Mouse (Mus musculus): Measurements from ENCODE around the gene Chpf. TPM values are rescaled to one million over a fixed set of nuclear protein-coding genes. Genes with fewer than 3 reads are reported as not detected.

The Chpf gene
- polyA plus RNA-seq, 1 experiment, result 52.1 TPM

GRCm38 (mm10) chr1:75518427-75518826 is 39.3 kb upstream of the Chpf start:
- Histone ChIP-seq H3K36me3 (ENCODE audit: control insufficient read depth, insufficient read depth) (no peaks in the 10 kb centered on the region), H3K79me2 (ENCODE audit: control insufficient read depth, insufficient read depth) (peaks cover 4% of the 10 kb centered on the region), H3K4me2 (ENCODE audit: low read depth) (no peak overlapping the region), H3K4me3 (no peak overlapping the region), H3ac (ENCODE audit: control insufficient read depth, insufficient read length) (no peak overlapping the region), H3K27me3 (ENCODE audit: control insufficient read depth, insufficient read depth, insufficient read length) (no peaks in the 10 kb centered on the region)
- TF ChIP-seq USF1 (IDR thresholded peaks at IDR 0.05; ENCODE audit: low read depth) (no peak), POLR2A (IDR thresholded peaks at IDR 0.05; ENCODE audit: insufficient read length, low read depth) (no peak)

GRCm38 (mm10) chr1:75517984-75518383 is 38.9 kb upstream of the Chpf start:
- Histone ChIP-seq H3K4me2 (ENCODE audit: low read depth) (no peak overlapping the region), H3K27me3 (ENCODE audit: control insufficient read depth, insufficient read depth, insufficient read length) (no peaks in the 10 kb centered on the region), H3K36me3 (ENCODE audit: control insufficient read depth, insufficient read depth) (no peaks in the 10 kb centered on the region), H3ac (ENCODE audit: control insufficient read depth, insufficient read length) (no peak overlapping the region), H3K79me2 (ENCODE audit: control insufficient read depth, insufficient read depth) (peaks cover 4% of the 10 kb centered on the region), H3K4me3 (no peak overlapping the region)
- no peak for TF ChIP-seq E2F4 (IDR thresholded peaks at IDR 0.05; ENCODE audit: insufficient read depth)
- TF ChIP-seq MYOG (IDR thresholded peaks at IDR 0.05; ENCODE audit: control insufficient read depth in 1 of 3, insufficient read depth in 1 of 3, insufficient read length in 2 of 3, low read depth in 2 of 3), result no peak
- no peak for TF ChIP-seq USF1 (IDR thresholded peaks at IDR 0.05; ENCODE audit: low read depth)
- no peak for TF ChIP-seq TCF12 (IDR thresholded peaks at IDR 0.05; ENCODE audit: insufficient read depth, poor library complexity, severe bottlenecking)
- no peak for TF ChIP-seq POLR2AphosphoS2 (IDR thresholded peaks at IDR 0.05; ENCODE audit: insufficient read length, low read depth)
- no peak for TF ChIP-seq MYOD1 (IDR thresholded peaks at IDR 0.05; ENCODE audit: control insufficient read depth in 1 of 3, insufficient read length in 2 of 3, low read depth in 2 of 3)
- TF ChIP-seq MAX (IDR thresholded peaks at IDR 0.05; ENCODE audit: low read depth), result no peak

GRCm38 (mm10) chr1:75516703-75517380 is 37.7 kb upstream of the Chpf start:
- Histone ChIP-seq H3K4me2 (ENCODE audit: low read depth) (no peak overlapping the region), H3K79me2 (ENCODE audit: control insufficient read depth, insufficient read depth) (peaks cover under 1% of the 10 kb centered on the region), H3ac (ENCODE audit: control insufficient read depth, insufficient read length) (no peak overlapping the region), H3K27me3 (ENCODE audit: control insufficient read depth, insufficient read depth, insufficient read length) (no peaks in the 10 kb centered on the region), H3K4me3 (no peak overlapping the region), H3K36me3 (ENCODE audit: control insufficient read depth, insufficient read depth) (no peaks in the 10 kb centered on the region)
- no peak for TF ChIP-seq E2F4 (IDR thresholded peaks at IDR 0.05; ENCODE audit: insufficient read depth)
- TF ChIP-seq POLR2A (IDR thresholded peaks at IDR 0.05; ENCODE audit: insufficient read length, low read depth), result no peak
- TF ChIP-seq POLR2AphosphoS2 (IDR thresholded peaks at IDR 0.05; ENCODE audit: insufficient read length, low read depth), result no peak
- no peak for TF ChIP-seq MYOD1 (IDR thresholded peaks at IDR 0.05; ENCODE audit: control insufficient read depth in 1 of 3, insufficient read length in 2 of 3, low read depth in 2 of 3)
- no peak for TF ChIP-seq TCF12 (IDR thresholded peaks at IDR 0.05; ENCODE audit: insufficient read depth, poor library complexity, severe bottlenecking)
- no peak for TF ChIP-seq CEBPB (IDR thresholded peaks at IDR 0.05; ENCODE audit: insufficient read depth, poor library complexity, severe bottlenecking)
- TF ChIP-seq SRF (IDR thresholded peaks at IDR 0.05; ENCODE audit: control insufficient read depth, insufficient read length, low read depth), result no peak

- TF ChIP-seq TCF12 (IDR thresholded peaks at IDR 0.05; ENCODE audit: insufficient read depth, poor library complexity, severe bottlenecking) (no peak), TCF3 (IDR thresholded peaks at IDR 0.05; ENCODE audit: insufficient read length, low read depth) (no peak), MAX (IDR thresholded peaks at IDR 0.05; ENCODE audit: low read depth) (no peak), USF1 (IDR thresholded peaks at IDR 0.05; ENCODE audit: low read depth) (no peak), REST (IDR thresholded peaks at IDR 0.05; ENCODE audit: insufficient read depth, insufficient read length) (no peak), POLR2A (IDR thresholded peaks at IDR 0.05; ENCODE audit: insufficient read length, low read depth) (no peak)
- Histone ChIP-seq H3K4me2 (ENCODE audit: low read depth) (no peak overlapping the region), H3K36me3 (ENCODE audit: control insufficient read depth, insufficient read depth) (no peaks in the 10 kb centered on the region), H3ac (ENCODE audit: control insufficient read depth, insufficient read length) (no peak overlapping the region), H3K27me3 (ENCODE audit: control insufficient read depth, insufficient read depth, insufficient read length) (peaks cover 5% of the 10 kb centered on the region), H3K79me2 (ENCODE audit: control insufficient read depth, insufficient read depth) (no peaks in the 10 kb centered on the region), H3K4me3 (no peak overlapping the region)
Observed at GRCm38 (mm10) chr1:75512550-75512949, 33.4 kb upstream of the Chpf start.

- Histone ChIP-seq H3ac (ENCODE audit: control insufficient read depth, insufficient read length) (no peak overlapping the region), H3K27me3 (ENCODE audit: control insufficient read depth, insufficient read depth, insufficient read length) (peaks cover 5% of the 10 kb centered on the region), H3K4me2 (ENCODE audit: low read depth) (no peak overlapping the region), H3K36me3 (ENCODE audit: control insufficient read depth, insufficient read depth) (no peaks in the 10 kb centered on the region), H3K4me3 (no peak overlapping the region), H3K79me2 (ENCODE audit: control insufficient read depth, insufficient read depth) (no peaks in the 10 kb centered on the region)
- no peak for TF ChIP-seq MYOD1 (IDR thresholded peaks at IDR 0.05; ENCODE audit: control insufficient read depth in 1 of 3, insufficient read length in 2 of 3, low read depth in 2 of 3)
- no peak for TF ChIP-seq USF1 (IDR thresholded peaks at IDR 0.05; ENCODE audit: low read depth)
- TF ChIP-seq MYOG (IDR thresholded peaks at IDR 0.05; ENCODE audit: control insufficient read depth in 1 of 3, insufficient read depth in 1 of 3, insufficient read length in 2 of 3, low read depth in 2 of 3), result no peak
- TF ChIP-seq MAX (IDR thresholded peaks at IDR 0.05; ENCODE audit: low read depth), result no peak
- TF ChIP-seq REST (IDR thresholded peaks at IDR 0.05; ENCODE audit: insufficient read depth, insufficient read length), result no peak
- no peak for TF ChIP-seq E2F4 (IDR thresholded peaks at IDR 0.05; ENCODE audit: insufficient read depth)
- no peak for TF ChIP-seq CEBPB (IDR thresholded peaks at IDR 0.05; ENCODE audit: insufficient read depth, poor library complexity, severe bottlenecking)
- TF ChIP-seq TCF12 (IDR thresholded peaks at IDR 0.05; ENCODE audit: insufficient read depth, poor library complexity, severe bottlenecking), result no peak
- no peak for TF ChIP-seq POLR2AphosphoS2 (IDR thresholded peaks at IDR 0.05; ENCODE audit: insufficient read length, low read depth)
- no peak for TF ChIP-seq SRF (IDR thresholded peaks at IDR 0.05; ENCODE audit: control insufficient read depth, insufficient read length, low read depth)
- TF ChIP-seq POLR2A (IDR thresholded peaks at IDR 0.05; ENCODE audit: insufficient read length, low read depth), result no peak
- no peak for TF ChIP-seq TCF3 (IDR thresholded peaks at IDR 0.05; ENCODE audit: insufficient read length, low read depth)
Observed at GRCm38 (mm10) chr1:75511437-75512210, 32.5 kb upstream of the Chpf start.
